Mouse (Mus musculus): Measurements from ENCODE around the gene Ttk. TPM values are rescaled to one million over a fixed set of nuclear protein-coding genes. Genes with fewer than 3 reads are reported as not detected.

Gene Ttk
- polyA plus RNA-seq, 1 experiment from 2014 or later: 16.1 TPM

DNA sequence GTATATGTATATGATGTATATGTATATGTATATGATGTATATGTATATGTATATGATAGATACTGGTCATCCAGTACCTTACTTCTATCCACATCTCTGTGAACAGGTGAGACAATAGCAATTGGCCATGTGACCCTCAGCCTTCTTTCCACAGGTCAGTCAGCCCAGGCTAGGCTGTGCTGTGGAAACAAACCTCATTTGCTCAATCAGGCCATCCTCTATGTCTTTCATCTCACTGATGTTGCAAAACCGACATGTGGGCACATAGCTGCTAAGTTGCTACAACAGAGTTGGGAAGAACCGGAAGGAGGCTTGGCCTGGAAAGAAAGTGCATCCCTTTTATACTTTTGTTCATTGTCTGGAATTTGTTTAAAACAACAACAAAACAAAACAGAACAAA lies 67.6 kb downstream of the Ttk start:
- H3K9ac ChIP-seq: no peak overlapping the region
- WGBS: 69% methylated on average over 2 of the region's 2 CpGs
- H3K9me3 ChIP-seq (replicated peaks): no peaks in the 10 kb centered on the region
- no peak overlapping the region for H3K4me3 ChIP-seq
- no peaks in the 10 kb centered on the region for H3K27me3 ChIP-seq
- no peak for ATAC-seq (replicated peaks; ENCODE audit: insufficient number of reproducible peaks, insufficient read depth, low FRiP score, low read depth)
- H3K27ac ChIP-seq: no peak overlapping the region
- no peaks in the 10 kb centered on the region for H3K4me1 ChIP-seq (replicated peaks)
- no peak overlapping the region for H3K4me2 ChIP-seq
- no peaks in the 10 kb centered on the region for H3K36me3 ChIP-seq

DNA sequence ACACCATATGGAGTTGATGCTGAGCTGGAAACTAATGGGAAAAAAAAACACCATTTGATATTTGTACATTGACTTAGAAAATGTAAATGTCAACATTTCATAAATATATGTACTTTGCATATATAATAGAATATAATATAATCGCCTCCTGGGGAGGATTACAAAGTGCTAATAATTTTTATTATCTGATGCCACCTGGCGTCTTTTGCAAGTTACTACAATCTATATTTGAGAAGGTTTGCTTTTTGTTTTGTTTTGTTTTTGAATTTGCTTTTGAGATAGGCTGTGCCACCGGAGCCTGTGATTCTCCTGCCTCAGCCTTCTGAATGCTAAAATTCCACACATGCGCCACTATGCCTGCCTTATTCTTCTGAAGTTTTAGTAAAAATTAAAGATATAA lies 71.3 kb downstream of the Ttk start:
- no peaks in the 10 kb centered on the region for H3K4me1 ChIP-seq (replicated peaks)
- no peak for ATAC-seq (replicated peaks; ENCODE audit: insufficient number of reproducible peaks, insufficient read depth, low FRiP score, low read depth)
- H3K4me3 ChIP-seq: no peak overlapping the region
- H3K9me3 ChIP-seq (replicated peaks): no peaks in the 10 kb centered on the region
- H3K27me3 ChIP-seq: no peaks in the 10 kb centered on the region; the same call in 1 of the 2 replicates
- H3K9ac ChIP-seq: no peak overlapping the region
- H3K27ac ChIP-seq: no peak overlapping the region
- no peak overlapping the region for H3K4me2 ChIP-seq
- 63% methylated on average over 4 of the region's 4 CpGs for WGBS
- H3K36me3 ChIP-seq: no peaks in the 10 kb centered on the region

DNA sequence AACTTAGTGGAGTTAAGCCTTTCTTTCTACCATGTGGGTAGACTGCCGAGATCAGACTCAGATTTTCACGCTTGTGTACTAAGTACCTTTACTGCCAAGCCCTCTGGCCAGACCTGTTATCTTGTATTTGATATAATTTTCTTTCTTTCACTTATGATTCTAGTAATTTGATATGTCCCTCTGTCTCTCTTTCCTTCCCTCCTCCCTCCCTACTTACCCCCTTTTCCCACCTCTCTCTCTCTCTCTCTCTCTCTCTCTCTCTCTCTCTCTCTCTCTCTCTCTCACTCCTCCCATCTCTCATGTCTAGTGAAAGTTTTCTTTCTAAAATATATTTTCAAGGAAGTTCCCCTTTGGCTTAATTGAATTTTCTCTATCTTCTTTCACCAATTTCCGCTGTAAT lies 72.5 kb downstream of the Ttk start:
- 66% methylated on average over 3 of the region's 3 CpGs for WGBS
- H3K4me1 ChIP-seq (replicated peaks): no peaks in the 10 kb centered on the region
- ATAC-seq (replicated peaks; ENCODE audit: insufficient number of reproducible peaks, insufficient read depth, low FRiP score, low read depth): no peak
- no peak overlapping the region for H3K4me3 ChIP-seq
- H3K36me3 ChIP-seq: no peaks in the 10 kb centered on the region
- H3K27ac ChIP-seq: no peak overlapping the region
- H3K4me2 ChIP-seq: no peak overlapping the region
- H3K9me3 ChIP-seq (replicated peaks): no peaks in the 10 kb centered on the region
- no peak overlapping the region for H3K9ac ChIP-seq
- H3K27me3 ChIP-seq: no peaks in the 10 kb centered on the region; the same call in 1 of the 2 replicates

DNA sequence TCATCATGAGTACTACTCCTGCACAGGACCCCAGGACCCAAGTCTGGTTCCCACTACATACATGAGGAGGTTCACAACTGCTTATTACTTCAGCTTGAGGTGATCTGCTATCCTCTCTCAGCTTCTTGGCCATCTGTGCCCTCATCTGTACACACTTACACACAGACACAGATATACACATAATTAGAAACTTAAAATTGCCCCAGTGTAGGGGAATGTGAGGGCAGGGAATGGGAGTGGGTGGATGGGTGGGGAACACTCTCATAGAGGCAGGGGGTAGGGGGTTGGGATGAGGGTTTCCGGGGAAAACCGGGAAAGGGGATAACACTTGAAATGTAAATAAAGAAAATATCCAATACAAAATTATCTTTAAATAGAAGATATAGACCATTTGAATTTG lies 75.3 kb downstream of the Ttk start:
- no peak overlapping the region for H3K27ac ChIP-seq
- no peaks in the 10 kb centered on the region for H3K36me3 ChIP-seq
- ATAC-seq (replicated peaks; ENCODE audit: insufficient number of reproducible peaks, insufficient read depth, low FRiP score, low read depth): no peak
- H3K9ac ChIP-seq: no peak overlapping the region
- H3K4me3 ChIP-seq: no peak overlapping the region
- H3K27me3 ChIP-seq: no peaks in the 10 kb centered on the region; the same call in 1 of the 2 replicates
- no peaks in the 10 kb centered on the region for H3K9me3 ChIP-seq (replicated peaks)
- no peaks in the 10 kb centered on the region for H3K4me1 ChIP-seq (replicated peaks)
- no peak overlapping the region for H3K4me2 ChIP-seq
- WGBS: 79% methylated on average over 2 of the region's 2 CpGs

DNA sequence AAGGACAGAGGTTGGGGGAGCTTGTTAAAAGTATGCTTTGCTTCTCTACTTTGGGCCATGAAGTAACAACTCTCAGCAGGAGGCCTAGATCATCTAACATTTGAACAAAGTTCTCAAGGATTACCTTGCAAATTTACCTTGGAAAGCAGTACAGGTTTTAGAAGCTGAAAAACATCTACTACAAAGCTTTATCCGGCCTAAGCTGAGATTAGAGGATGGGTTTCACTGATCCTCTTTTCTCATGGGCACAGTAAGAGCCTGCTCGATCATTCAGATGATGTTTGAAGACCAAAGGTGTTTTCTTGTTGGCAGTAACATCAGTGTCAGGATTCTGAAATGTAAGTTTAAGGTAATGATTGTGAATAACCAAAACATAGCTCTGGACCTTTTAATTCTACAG lies 76.4 kb downstream of the Ttk start:
- Histone ChIP-seq H3K27me3 (no peaks in the 10 kb centered on the region; the same call in 1 of the 2 replicates), H3K4me1 (replicated peaks) (no peaks in the 10 kb centered on the region), H3K4me2 (no peak overlapping the region), H3K36me3 (no peaks in the 10 kb centered on the region), H3K27ac (no peak overlapping the region), H3K4me3 (no peak overlapping the region), H3K9me3 (replicated peaks) (no peaks in the 10 kb centered on the region), H3K9ac (no peak overlapping the region)
- ATAC-seq (replicated peaks; ENCODE audit: insufficient number of reproducible peaks, insufficient read depth, low FRiP score, low read depth): no peak
- 71% methylated on average over 2 of the region's 2 CpGs for whole genome bisulfite sequencing

Other genes starting within 250 kb of the Ttk start
- gene Elovl4, start 28.4 kb upstream of the Ttk start, polyA plus RNA-seq (2015; fragmentation: Nextera tagmentation; extraction: Ambion mirVana): 2.2 and 3.5 TPM in 2 replicates
- gene Bckdhb, start 90.5 kb downstream of the Ttk start, polyA plus RNA-seq (2015; fragmentation: Nextera tagmentation; extraction: Ambion mirVana): 54.2 and 64.5 TPM in 2 replicates

All from heart, embryonic 15.5 days (tissue).